Mouse (Mus musculus): ENCODE results near the gene Olfr424.

- TF ChIP-seq POLR2A (IDR thresholded peaks at IDR 0.05; ENCODE audit: low read depth, low read length) = no peak
- TF ChIP-seq CTCF (IDR thresholded peaks at IDR 0.05; ENCODE audit: extremely low read depth, insufficient read length, insufficient replicate concordance, low read depth, low read length) = no peak
These were observed 10.1 kb downstream of the Olfr424 start for GRCm38 (mm10) chr1:174141384-174141783.

Data from small intestine, adult 2 months (tissue).